ENCODE assay signal across 12 mouse cellular contexts in the genomic region with DNA sequence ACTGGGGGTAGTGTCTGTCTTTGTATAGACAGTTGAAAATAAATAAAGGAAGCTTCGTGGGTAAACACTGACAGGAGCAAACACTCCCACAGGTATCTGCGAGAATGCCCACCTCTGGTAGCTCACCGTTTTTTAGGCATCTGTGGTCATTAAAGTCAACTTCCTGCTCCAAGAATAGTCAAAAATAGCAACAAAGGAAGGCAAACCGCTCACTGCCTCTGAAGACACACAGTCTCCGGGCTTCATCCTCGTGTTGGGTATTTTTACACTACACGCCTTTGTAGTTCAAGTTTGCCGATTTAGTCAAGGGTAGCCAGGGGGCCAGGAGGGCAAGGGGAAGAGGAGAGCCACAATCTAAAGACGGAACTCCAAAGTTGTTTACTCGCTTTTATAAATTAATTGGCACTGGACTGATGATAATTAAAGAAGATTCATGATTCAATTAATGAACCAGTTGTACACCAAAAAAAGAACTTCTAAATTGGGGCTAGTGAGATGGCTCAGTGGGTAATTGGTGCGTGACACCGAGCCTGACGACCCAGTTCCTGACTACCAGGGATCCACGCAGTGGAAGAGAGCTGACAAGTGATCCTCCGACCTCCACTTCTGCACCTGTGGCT. TPM values are rescaled to one million over a fixed set of nuclear protein-coding genes. Genes with fewer than 3 reads are reported as not detected.
DNase-seq lines count a peak whose midpoint lies in the region; ATAC-seq and TF ChIP-seq lines count a peak whose summit lies in the region.
"Had no signal": no experiment of that assay in that cellular context is flagged by ENCODE, and none has a peak within 500 bp of the region (broad histone marks: within the 10 kb centered on the region; RNA-seq: fewer than 3 reads in every experiment).

No protein-coding gene starts in this region.

- peak overlapping the region; percentile 34 for H3K9ac ChIP-seq in heart, embryonic 16.5 days (ENCODE audit: low read length)
- H3K9ac ChIP-seq in midbrain, embryonic 15.5 days = no peak overlapping the region
- H3K9ac ChIP-seq in midbrain, embryonic 13.5 days (replicated peaks) = no peak overlapping the region
- H3K9ac ChIP-seq: hindbrain, embryonic 12.5 days; midbrain, embryonic 12.5 days had no signal

- TF ChIP-seq POLR2A in embryonic fibroblast, embryonic 13.5 days (IDR thresholded peaks at IDR 0.05; ENCODE audit: low read depth, low read length) = no peak

- H3K4me3 ChIP-seq in heart, embryonic 16.5 days (ENCODE audit: low read length) = no peak overlapping the region
- H3K4me3 ChIP-seq in midbrain, embryonic 15.5 days = no peak overlapping the region
- no peak overlapping the region for H3K4me3 ChIP-seq in midbrain, embryonic 13.5 days (replicated peaks)
- H3K4me3 ChIP-seq in embryonic fibroblast, embryonic 13.5 days (ENCODE audit: insufficient read depth, low read length) = no peak overlapping the region
- H3K4me3 ChIP-seq: hindbrain, embryonic 12.5 days; midbrain, embryonic 12.5 days had no signal

- H3K27ac ChIP-seq in heart, embryonic 16.5 days (ENCODE audit: low read length) = peak overlapping the region; percentile 41; the same call in 1 of the 2 replicates
- H3K27ac ChIP-seq in midbrain, embryonic 15.5 days = 0 out of 2 replicates have a peak overlapping the region, but pooled peaks have one; percentile 20
- H3K27ac ChIP-seq in midbrain, embryonic 13.5 days = no peak overlapping the region
- peak overlapping the region; percentile 13 for H3K27ac ChIP-seq in embryonic fibroblast, embryonic 13.5 days (ENCODE audit: insufficient read depth, low read length)
- H3K27ac ChIP-seq: midbrain, embryonic 12.5 days had no signal

- 26% methylated on average over 15 of the region's 15 CpGs for WGBS in heart, embryonic 16.5 days
- 44% methylated on average over 15 of the region's 15 CpGs for WGBS in midbrain, embryonic 15.5 days
- WGBS in midbrain, embryonic 13.5 days = 51% methylated on average over 15 of the region's 15 CpGs

- peaks cover 74% of the 10 kb centered on the region for H3K4me1 ChIP-seq in heart, embryonic 16.5 days (ENCODE audit: control insufficient read depth, insufficient read depth, low read length)
- peaks cover 32% of the 10 kb centered on the region for H3K4me1 ChIP-seq in midbrain, embryonic 15.5 days
- H3K4me1 ChIP-seq in midbrain, embryonic 13.5 days (replicated peaks) = peaks cover 64% of the 10 kb centered on the region
- H3K4me1 ChIP-seq in embryonic fibroblast, embryonic 13.5 days (ENCODE audit: control insufficient read depth, insufficient read depth, low read length) = peaks cover 36% of the 10 kb centered on the region

- peak overlapping the region; percentile 39 for H3K4me2 ChIP-seq in heart, embryonic 16.5 days (ENCODE audit: low read depth, low read length)
- H3K4me2 ChIP-seq in midbrain, embryonic 15.5 days = no peak overlapping the region
- H3K4me2 ChIP-seq in midbrain, embryonic 13.5 days (replicated peaks) = no peak overlapping the region
- H3K4me2 ChIP-seq: hindbrain, embryonic 12.5 days had no signal

- DNase-seq in heart, adult 9 months (ENCODE audit: low spot score in 2 of 2) = no peak
- peak; percentile 66 for DNase-seq in naive thymus-derived CD4-positive, alpha-beta T cell, adult 2 months (ENCODE audit: low read depth)
- no peak for DNase-seq in cerebellum, adult 8-10 months
- no peak for DNase-seq in yolk sac, embryonic 10.5 days (ENCODE audit: low spot score)
- DNase-seq: cerebellum, adult 9-10 months; thymus, postnatal 36 days had no signal

- TF ChIP-seq CTCF in embryonic fibroblast, embryonic 13.5 days (IDR thresholded peaks at IDR 0.05; ENCODE audit: borderline replicate concordance, insufficient read depth, low read length) = no peak

- H3K9me3 ChIP-seq in heart, embryonic 16.5 days (replicated peaks; ENCODE audit: control insufficient read depth, low read length) = no peaks in the 10 kb centered on the region
- H3K9me3 ChIP-seq in midbrain, embryonic 15.5 days = no peaks in the 10 kb centered on the region
- no peaks in the 10 kb centered on the region for H3K9me3 ChIP-seq in midbrain, embryonic 13.5 days
- H3K9me3 ChIP-seq: hindbrain, embryonic 12.5 days; midbrain, embryonic 12.5 days had no signal

- no peak for ATAC-seq in heart, embryonic 16.5 days (replicated peaks; ENCODE audit: extremely low read depth, insufficient read depth, low FRiP score)
- no peak for ATAC-seq in midbrain, embryonic 15.5 days (replicated peaks)
- no peak for ATAC-seq in midbrain, embryonic 13.5 days

- no peaks in the 10 kb centered on the region for H3K27me3 ChIP-seq in heart, embryonic 16.5 days (ENCODE audit: control insufficient read depth, insufficient read depth, low read length)
- 0 out of 2 replicates have a peak, but pooled peaks cover 5% of the 10 kb centered on the region for H3K27me3 ChIP-seq in midbrain, embryonic 15.5 days (replicated peaks)
- H3K27me3 ChIP-seq in midbrain, embryonic 13.5 days = 0 out of 2 replicates have a peak, but pooled peaks cover 9% of the 10 kb centered on the region
- H3K27me3 ChIP-seq: hindbrain, embryonic 12.5 days had no signal

- 0 out of 2 replicates have a peak, but pooled peaks cover 2% of the 10 kb centered on the region for H3K36me3 ChIP-seq in heart, embryonic 16.5 days (ENCODE audit: control insufficient read depth, insufficient read depth)
- H3K36me3 ChIP-seq in midbrain, embryonic 15.5 days (replicated peaks) = no peaks in the 10 kb centered on the region
- no peaks in the 10 kb centered on the region for H3K36me3 ChIP-seq in midbrain, embryonic 13.5 days
- H3K36me3 ChIP-seq: midbrain, embryonic 12.5 days had no signal

RNA-seq across cellular contexts. Expression of a gene that starts 8.4 kb away (rescaled TPM):
- polyA plus RNA-seq in heart, embryonic 16.5 days (2015; fragmentation: Nextera tagmentation; extraction: Ambion mirVana) = 12.5 and 13.7 TPM in 2 replicates
- polyA plus RNA-seq in midbrain, embryonic 15.5 days (2015; fragmentation: Nextera tagmentation; extraction: Ambion mirVana) = 7.2 and 9.1 TPM in 2 replicates
- polyA plus RNA-seq in midbrain, embryonic 13.5 days (2015; fragmentation: Nextera tagmentation; extraction: Ambion mirVana) = 10.1 and 11.6 TPM in 2 replicates
- 49.5 and 52.4 TPM in 2 replicates for polyA plus RNA-seq in embryonic fibroblast, embryonic 13.5 days (2011; ENCODE audit: insufficient read length, low read depth, missing spikeins)
